Mouse (Mus musculus) hematopoietic stem cell, adult 5-6 weeks (primary cell): ENCODE results near the gene Bgn. TPM values are rescaled to one million over a fixed set of nuclear protein-coding genes. Genes with fewer than 3 reads are reported as not detected.

Experiments used
- ATAC-seq, 2 experiments: fragments of 125-278 bp in 1 of 2; replicated peaks in 1 of 2; 2 replicates each; pipeline ENCODE4 v1.8.0; 2016 to 2017; ENCODE audit warnings: inconsistent platforms in 2 of 2, mild to moderate bottlenecking in 2 of 2, moderate number of reproducible peaks in 2 of 2, low read depth in 1 of 2, moderate TSS enrichment in 1 of 2; ENCODE audit not compliant: low FRiP score in 2 of 2, poor library complexity in 2 of 2, severe bottlenecking in 2 of 2, insufficient read depth in 1 of 2, low TSS enrichment in 1 of 2
- total RNA-seq: library from RNA; stranded (forward); fragments of 172-1452, 232-1000 nt; gene quantifications from 2 replicates; pipeline ENCODE4 v1.2.3, GENCODE M21; 2017

Bgn gene
- total RNA-seq, 1 experiment from 2014 or later, result 16.3 TPM

DNA sequence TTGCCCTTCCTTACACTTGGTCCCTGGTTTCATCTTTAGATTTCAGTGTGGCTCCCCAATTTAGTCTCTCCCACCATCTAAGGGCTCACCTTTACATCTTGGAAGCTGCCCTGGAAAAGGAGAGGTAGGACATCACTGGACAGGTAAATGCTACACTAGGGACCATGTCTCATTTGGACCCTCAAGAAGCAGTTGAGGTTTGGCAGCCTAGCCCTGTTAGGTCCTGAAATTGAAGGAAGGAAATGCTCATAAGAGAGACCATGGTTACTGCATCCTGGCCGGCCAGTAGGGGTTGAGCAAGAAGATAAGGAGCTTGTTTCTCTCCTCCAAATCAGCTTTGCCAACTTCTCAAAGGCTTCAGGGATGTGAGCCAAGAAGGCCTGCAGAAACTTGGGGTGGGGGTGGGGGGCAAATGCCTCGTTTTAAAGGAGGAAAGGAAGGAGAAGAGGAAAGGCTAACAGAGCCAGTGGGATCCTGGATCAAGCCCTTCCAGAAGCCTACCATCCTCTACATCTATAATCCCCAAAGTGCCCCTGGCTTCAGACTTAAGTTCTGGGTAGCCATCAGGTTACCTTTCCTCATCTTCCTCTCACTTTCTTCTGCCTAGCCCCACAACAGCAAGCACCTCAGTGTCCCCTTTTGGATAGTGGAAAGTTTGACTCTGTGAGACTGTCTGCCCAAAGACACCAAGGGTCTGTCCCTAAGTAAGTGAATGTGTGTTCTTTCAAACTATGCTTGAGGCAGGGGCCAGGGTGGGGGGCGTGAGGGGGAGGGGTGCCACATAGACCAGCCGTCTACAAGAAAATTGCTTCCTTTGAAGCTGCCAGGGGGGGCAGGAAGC lies 539 bp upstream of the Bgn start:
- no peak for ATAC-seq

DNA sequence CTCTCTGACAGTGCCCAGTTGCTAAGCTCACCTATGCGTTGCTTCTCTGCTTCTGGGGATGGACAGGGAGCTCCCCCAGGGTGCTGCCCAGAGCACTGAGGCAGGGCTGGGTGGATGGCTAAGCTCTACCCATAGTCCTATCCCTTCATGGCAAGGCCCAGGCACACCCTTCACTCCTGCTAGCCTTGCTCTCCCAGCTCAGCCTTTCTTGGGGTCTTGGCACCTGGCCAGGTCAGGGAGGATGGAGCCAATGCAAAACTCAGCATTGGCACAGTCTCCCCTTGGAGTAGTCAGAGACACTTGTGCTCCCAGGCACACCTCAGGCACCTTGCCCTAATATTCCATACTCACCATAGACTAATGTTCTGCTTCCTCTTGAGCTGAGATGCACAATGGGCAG lies 674 bp downstream of the Bgn start:
- no peak for ATAC-seq

DNA sequence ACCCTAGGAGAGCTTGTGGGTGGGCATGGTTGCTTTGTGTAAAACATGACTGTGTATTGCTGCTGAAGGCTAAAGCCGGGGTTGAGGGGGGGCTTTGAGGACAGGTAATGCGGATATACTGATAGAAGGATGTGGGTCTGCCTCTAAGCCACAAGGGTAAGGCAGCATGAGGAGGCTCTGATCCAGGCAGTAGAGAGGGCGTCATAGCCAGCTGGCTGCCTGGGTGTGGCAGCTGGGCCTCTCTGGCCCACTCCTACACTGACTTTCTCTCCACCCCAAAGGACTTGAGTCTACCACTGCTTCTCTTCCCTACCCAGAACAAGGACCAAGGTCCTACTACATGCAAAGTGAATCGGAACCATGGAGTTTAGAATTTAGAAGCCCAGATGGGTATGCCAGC lies 1.5 kb downstream of the Bgn start:
- ATAC-seq, result no peak

DNA sequence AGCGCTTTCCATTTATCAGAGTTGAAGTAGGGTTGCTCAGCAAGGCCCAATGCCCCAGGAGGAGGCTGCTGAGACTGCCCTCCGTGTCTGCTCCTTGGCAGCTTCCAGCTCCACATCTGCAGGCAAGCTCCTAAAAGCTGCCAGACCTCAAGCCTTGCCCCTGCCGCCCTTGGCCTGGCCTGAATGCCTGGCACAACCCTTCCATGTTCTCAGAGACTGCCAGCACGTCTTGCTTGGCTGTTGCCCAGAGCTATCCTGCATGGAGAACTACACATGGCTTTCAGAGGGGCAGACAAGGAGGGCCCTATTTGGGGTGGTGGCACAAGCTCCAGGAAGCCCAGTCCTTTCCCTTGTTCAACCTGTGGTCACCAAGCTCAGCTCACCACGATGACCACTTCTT lies 3.5 kb downstream of the Bgn start:
- no peak for ATAC-seq

GRCm38 (mm10) chrX:73490186-73490585 lies 6.8 kb downstream of the Bgn start:
- ATAC-seq, result no peak

DNA sequence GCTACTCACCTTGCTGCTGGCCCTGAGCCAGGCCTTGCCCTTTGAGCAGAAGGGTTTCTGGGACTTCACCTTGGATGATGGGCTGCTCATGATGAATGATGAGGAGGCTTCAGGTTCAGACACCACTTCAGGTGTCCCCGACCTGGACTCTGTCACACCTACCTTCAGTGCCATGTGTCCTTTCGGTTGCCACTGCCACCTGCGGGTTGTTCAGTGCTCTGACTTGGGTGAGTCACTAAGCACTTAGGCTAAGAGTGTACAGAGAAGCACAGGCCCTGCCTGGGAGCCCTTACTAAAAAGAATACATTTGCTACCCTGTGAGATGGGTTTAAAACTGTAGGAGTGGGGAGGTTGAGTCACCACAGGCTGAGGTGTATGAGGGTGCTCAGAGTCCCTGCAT lies 7.4 kb downstream of the Bgn start:
- ATAC-seq, result no peak

GRCm38 (mm10) chrX:73493567-73493966 lies 10.2 kb downstream of the Bgn start:
- ATAC-seq, result peak; percentile 69 to 84

GRCm38 (mm10) chrX:73496746-73497145 lies 13.3 kb downstream of the Bgn start:
- ATAC-seq, result no peak

- no peak for ATAC-seq
Observed at GRCm38 (mm10) chrX:73505130-73505735, 21.8 kb downstream of the Bgn start.

GRCm38 (mm10) chrX:73506577-73506976 lies 23.2 kb downstream of the Bgn start:
- no peak for ATAC-seq

DNA sequence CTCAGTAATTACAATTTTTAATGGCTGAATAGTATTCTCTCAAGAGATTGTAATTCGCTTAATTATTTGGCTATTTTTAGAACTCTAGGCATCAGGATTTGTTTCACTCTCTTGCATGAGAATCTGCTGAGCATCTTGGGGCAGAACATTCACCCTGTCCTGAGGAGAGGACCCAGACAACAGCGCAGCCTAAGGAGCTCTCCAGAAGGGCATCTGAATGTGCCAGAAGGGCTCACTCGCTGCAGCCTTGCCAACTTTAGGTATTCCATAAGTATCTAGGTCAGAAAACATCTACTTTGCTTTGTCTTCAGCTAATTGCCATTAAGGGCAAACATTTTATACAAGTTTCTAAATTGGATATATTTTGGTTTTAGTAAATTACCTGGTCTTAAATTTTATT lies 25.8 kb downstream of the Bgn start:
- no peak for ATAC-seq

GRCm38 (mm10) chrX:73512904-73513303 lies 29.5 kb downstream of the Bgn start:
- no peak; a peak in 1 of 4 replicates for ATAC-seq

GRCm38 (mm10) chrX:73516556-73516955 lies 33.2 kb downstream of the Bgn start:
- no peak for ATAC-seq

DNA sequence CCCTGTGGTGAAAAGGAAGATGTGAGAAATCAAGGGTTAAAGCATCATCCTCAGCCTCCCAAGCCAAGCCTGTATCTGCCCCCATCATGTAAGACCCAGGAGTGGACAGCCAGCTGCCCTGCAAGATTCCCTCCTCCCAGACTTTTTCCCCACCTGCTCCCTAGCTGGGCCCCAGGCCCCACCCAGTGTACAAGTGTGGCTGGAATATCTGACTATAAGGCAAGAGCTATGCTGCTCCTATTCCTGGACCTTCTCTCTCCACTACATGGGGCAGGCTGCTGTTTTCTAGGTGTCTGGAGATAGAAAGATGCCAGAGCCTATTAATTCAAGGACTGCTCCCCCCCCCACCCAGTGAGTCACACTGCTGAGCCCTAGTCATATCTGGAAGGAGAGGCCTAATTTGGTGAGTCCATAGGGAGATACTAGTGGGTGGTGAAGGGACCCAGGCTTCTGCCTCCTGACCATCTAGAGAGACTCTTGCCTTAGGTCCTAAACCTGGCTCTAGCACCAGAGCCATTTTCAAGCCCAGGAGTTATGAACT lies 33.7 kb downstream of the Bgn start:
- no peak for ATAC-seq

DNA sequence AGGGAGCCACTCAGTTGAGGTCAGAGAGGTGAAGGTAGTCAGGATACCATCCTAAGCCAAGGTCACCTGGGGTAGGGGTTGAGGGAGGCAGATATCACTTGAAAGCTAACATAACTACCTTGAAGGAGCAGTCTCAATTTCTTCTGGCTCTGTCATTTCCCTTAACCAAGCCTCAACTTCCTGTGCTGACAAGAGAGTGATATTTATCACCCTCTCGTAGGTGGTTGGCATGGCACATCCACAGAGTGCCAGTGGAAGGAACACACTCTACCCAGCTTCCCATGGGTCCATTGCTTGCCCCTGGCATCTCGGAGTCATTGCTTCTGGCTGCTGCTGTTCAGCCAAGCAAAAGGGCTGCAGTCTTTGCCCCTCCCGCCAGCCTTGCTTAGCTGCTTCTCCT lies 37.3 kb downstream of the Bgn start:
- ATAC-seq, result peak; percentile 61 to 66; a peak in 3 of 4 replicates

DNA sequence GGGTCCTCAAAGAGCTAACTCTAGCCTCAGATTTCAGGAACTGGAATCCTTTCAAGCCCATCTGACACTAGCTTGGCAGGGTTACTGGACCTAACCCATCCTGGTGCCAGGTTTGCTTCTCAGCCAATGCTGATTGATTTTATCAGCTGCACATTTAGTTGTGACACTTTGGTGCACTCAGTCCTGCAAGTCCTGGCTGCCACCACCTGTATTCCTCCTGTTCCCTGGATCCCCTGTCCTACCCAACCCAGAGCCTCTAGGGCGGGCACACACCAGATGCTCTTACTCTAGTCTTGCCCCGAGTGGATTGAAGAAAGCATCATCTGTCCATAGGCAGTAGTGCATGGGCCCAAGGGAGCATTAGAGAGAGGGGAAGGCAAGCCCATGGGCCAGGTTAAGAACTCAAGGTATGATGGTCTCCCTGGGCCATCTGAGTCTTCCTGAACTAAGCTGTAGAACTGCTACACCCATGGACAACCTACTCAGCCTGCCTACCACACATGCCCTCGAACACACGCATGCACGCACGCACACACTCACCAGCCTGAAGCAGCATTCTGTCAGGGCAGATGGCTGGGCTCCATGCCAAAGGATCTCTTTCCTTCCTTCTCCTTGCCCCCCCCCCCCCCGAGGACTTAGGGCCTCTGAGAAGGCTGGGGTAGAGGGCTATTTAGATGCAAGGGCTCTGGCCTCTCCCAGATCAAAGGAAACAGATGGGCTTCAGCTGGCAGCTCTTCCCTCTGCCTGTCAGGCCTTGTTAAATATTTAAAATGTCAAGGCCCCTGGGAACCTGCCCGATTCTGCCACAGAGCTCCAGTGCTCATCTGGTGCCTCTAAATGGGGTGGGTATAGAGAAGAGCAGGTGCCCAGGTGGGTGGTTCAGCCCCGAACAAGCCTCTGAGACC lies 41.2 kb downstream of the Bgn start:
- ATAC-seq, result peak; percentile 59 to 72

DNA sequence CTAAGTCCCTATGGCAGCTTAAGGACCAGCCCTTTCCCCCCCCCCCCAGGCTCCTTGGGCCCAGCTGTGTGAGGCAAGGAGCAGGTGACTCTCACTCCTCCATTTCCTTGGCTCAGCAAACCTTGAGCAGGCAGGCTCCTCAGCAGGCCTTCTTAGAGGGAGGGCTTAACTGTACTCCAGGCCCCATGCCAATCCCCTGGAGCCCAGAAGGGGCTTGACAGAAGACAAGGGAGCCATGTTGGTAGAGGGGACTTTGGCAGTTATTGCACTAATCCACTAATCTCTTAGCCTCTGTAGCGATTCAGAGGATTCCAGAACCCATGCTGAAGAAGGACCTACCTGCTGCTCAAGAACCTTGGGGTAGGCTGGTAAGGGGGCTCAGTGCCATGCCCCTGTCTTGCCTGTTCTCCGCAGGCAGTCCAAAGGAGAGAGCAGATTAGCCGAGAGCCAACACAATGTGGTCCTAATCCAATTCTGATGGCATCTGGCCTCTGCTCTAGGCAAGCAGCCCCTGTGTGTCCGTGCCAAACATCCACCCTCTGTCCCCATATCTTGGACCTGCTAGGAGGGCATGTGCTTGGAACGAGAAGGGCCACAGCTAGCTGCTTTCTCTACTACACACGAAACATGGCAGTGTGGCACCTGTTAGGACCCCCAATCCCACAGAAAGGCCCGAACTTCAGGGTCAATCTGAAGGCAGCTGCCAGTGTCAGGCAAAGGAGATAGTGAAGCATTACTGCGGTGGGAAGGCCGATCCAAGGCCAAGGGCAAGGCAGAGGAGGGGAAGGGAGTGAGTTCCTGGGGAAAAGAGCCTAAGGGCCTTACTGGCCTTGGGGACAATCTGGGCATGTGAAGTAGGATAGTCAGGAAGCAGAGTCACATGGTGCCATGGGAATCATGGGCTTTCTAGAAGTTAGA lies 42.1 kb downstream of the Bgn start:
- ATAC-seq, result no peak
